Mouse (Mus musculus) monocyte, adult 59 days (primary cell): ENCODE data around the gene 2610008E11Rik. TPM values are rescaled to one million over a fixed set of nuclear protein-coding genes. Genes with fewer than 3 reads are reported as not detected.

Experiments used
- total RNA-seq, 2 experiments: library from RNA; stranded (reverse); gene quantifications; one replicate each; pipeline ENCODE4 v1.2.4; 2023

Gene 2610008E11Rik
- 1 to 10 TPM; 7.0 to 8.7 TPM for total RNA-seq

GRCm38 (mm10) chr10:79097161-79097754, at the start of gene 2610008E11Rik:
Gene 2610008E11Rik, minus strand, starts transcription at chr10:79097600.

GRCm38 (mm10) chr10:79028441-79028840, 69.0 kb downstream of the 2610008E11Rik start, which contains the start of gene Olfr57:
Gene Olfr57, plus strand, starts transcription at chr10:79028741.

Other genes starting within 250 kb of the 2610008E11Rik start
- gene Olfr1356, start 245.4 kb downstream of the 2610008E11Rik start, total RNA-seq = not detected
- gene Olfr1355, start 222.1 kb downstream of the 2610008E11Rik start, total RNA-seq = not detected
- not detected for gene Olfr1354, start 184.4 kb downstream of the 2610008E11Rik start, total RNA-seq
- gene Olfr8, start 147.0 kb downstream of the 2610008E11Rik start, total RNA-seq = not detected
- not detected for gene Olfr1353, start 134.3 kb downstream of the 2610008E11Rik start, total RNA-seq
- gene Olfr1352, start 116.5 kb downstream of the 2610008E11Rik start, total RNA-seq = not detected
- not detected for gene Olfr1351, start 85.1 kb downstream of the 2610008E11Rik start, total RNA-seq
- not detected for gene Olfr57, start 68.9 kb downstream of the 2610008E11Rik start, total RNA-seq
- not detected for gene Vmn2r80, start 51.2 kb upstream of the 2610008E11Rik start, total RNA-seq
- gene Vmn2r81, start 150.1 kb upstream of the 2610008E11Rik start, total RNA-seq = not detected